Mouse (Mus musculus) frontal cortex, postnatal 14 days (tissue): ENCODE data around the gene Fopnl.
A peak's percentile ranks its signal among the peaks of the same experiment; 100 is the strongest.

Experiments used
- DNase-seq, 2 experiments: peaks; one replicate each; pipeline ENCODE4 v3.0.0; 2022; ENCODE audit warnings: low spot score in 2 of 2

Fopnl gene

DNA sequence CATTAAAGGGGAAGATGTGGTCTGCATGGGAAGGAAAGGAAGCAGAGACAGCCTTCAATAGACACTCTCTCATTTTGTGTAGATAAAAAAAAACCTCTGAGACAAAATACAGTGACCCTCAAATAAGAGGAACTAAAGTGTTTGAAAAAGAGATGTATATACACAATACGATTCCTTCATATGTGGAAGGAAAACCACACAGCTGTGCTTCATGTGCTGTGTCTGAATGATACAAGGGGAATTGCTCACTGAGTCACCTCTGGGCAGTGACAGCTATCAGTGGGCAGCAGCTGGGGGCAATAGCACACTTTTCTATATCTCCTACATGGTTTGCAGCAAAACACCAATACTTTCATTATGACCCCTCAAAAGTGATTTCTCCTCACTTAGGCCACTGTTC is 9.8 kb downstream of the Fopnl start:
- no peak for DNase-seq

DNA sequence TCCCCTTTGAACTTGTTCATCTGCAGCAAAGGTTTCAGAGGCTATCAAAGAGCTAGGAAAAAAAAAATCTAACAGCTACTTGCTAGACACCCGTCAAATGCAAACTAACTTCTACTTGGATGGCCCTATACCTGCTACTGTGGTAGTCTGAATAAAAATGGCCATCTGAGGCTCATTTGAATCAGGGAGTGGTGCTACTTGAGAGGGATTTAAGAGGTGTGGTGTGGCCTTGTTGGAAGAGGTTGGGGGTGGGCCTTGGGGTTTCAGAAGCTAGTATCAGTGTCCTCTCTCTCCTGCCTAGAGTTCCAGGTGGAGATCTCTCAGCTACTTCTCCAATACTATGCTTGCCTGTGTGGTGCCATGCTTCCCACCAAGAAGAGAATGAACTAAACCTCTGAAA is 10.8 kb downstream of the Fopnl start:
- no peak for DNase-seq

DNA sequence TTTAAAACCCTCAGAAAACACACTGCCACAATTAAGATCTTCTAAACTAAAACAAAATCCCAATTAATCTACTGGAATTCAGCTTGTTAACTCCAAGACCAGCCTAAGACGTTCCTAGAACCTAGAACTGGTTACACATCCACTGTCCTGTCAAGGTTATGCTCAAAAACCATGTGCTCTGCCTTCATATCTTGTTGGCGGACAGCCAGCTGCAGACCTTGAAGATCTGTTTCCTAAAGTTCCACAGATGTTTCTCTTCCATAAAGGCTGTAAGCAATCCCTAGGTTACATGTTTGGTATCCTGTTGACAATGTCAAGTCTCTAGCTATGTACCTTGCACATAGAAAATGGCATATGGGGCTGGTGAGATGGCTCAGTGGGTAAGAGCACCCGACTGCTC is 12.4 kb downstream of the Fopnl start:
- no peak for DNase-seq

DNA sequence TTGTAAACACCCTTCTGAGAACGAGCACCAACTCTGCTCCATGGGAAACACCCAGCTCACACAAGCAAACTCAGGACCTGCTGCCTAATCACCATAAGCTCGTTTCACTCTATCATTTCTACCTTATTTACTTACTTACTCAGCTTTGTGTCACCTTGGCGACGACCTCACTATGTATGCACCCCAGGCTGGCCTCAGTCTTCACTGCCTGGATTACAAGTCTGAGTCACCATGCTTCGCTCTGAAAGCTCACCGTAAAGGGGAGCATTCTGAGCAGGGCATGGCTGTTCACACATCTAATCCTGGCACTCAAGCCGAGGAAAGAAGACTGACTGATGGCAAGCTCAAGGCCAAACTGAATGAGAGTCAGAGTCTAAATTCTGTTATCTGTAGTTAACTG is 13.5 kb downstream of the Fopnl start:
- DNase-seq: no peak

DNA sequence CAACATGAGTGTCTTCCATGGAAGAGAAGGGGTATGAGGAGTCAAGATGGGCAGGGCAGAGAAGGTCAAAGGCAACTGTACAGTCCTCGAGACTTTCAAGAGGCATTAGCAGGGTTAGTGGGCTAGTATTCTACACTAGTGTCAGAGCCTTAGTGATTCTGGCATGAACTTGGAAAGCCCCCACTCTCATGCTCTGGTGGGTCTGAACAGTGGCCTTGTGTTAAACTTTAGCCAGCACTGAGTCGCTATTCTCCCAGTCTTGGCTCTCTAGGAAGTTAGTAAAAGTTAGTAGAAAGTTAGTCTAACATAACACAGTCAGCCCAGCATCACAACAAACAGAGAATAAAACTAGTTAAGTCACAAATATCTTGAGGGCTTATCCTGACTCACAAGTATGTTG is 14.1 kb downstream of the Fopnl start:
- no peak for DNase-seq

DNA sequence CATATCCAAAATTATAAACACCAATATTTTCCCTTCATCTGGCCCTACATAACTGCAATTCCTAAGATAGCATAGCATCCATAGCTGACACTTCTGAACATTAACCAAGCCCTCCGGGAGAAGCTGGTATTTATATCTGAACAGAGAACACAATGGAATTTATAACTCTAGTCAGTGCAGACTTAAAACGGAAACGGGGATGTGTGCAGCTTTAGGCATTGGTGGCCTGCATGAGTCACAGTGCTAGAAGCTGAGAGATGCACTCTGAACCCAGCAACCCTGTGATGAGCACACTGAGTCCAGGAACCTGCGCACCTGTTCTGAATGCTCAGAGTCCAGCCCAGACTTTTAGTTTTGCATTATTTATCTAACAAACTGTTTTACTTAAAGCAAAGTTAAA is 18.7 kb downstream of the Fopnl start:
- DNase-seq: no peak

DNA sequence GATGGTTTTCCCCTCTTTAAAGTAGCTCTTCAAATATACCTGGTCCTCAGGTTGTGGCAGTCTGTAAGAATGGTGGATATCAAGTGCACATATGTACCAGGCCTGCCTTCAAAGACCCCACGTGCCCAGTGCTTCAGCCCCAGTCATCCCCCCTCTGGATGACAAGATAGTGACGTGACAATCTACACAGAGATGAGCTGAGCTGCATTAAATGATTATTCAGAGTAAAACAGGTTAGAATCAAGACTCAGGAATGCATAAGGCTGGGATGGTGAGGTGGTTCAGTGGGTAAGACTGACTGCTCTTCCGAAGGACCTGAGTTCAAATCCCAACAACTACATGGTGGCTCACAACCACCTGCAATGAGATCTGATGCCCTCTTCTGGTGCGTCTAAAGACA is 19.5 kb downstream of the Fopnl start:
- DNase-seq: no peak

DNA sequence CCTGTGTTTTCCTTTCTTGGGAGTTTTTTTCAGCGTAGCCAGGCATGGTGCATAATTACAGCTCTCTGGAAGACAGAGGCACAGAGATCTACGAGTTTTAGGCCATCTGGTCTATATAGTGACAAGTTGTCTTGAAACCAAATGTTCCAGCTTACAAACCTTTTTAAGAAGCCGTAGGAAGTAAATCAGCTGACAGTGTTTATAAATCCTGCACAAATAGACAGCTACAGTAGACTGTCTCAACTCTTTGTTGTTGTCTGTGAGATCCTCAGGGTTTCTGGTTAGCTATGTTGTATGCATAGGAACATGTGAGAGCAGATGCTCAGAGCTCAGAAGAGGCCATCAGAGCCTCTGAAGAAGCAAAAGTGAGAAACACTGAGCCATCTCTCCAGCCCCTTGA is 20.1 kb downstream of the Fopnl start:
- no peak for DNase-seq

DNA sequence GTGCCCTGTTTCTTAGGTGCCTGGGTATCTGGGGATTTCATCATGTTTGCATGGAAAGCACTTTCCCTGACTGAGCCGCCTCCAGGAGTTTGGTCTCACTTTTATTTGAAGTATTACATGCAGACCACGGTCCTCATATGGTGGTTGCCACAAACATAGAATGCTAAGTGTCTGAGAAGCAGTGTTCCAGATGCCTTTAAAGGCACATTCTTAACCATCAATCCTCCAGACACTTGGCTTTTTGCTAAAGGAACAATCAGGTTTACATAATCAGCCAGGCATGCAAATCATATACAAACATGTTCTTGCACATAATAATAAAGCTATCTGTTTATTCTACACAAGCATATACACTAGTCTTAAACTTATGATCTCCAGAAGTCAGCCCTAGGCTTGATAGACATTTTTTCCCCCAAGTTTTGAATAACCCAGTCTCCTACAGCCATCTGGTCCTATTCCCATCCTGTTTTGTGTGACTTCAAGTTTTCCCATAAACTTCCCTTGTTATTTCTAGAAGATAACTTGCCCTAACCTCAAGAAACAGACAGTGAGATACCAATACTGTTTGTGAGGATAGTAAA is 20.6 kb downstream of the Fopnl start:
- DNase-seq: no peak

DNA sequence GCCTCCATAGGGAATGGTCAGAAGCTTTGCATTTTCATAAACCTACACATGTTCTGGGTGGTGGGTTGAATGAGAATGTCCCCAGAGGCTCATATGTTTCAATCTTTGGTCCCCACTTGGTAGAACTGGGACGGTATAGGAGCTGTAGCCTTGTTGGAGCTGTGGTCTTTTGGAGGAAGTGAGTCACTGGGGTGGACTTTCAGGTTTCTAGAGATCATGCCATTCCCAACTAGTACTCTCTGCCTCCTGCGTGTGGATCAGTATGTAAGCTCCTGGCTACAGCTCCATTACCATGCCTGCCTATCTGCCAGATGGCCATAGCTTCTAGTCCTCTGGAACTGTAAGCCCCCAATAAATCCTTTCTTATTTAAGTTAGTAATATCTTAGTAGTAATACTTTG is 21.9 kb downstream of the Fopnl start:
- DNase-seq: no peak

DNA sequence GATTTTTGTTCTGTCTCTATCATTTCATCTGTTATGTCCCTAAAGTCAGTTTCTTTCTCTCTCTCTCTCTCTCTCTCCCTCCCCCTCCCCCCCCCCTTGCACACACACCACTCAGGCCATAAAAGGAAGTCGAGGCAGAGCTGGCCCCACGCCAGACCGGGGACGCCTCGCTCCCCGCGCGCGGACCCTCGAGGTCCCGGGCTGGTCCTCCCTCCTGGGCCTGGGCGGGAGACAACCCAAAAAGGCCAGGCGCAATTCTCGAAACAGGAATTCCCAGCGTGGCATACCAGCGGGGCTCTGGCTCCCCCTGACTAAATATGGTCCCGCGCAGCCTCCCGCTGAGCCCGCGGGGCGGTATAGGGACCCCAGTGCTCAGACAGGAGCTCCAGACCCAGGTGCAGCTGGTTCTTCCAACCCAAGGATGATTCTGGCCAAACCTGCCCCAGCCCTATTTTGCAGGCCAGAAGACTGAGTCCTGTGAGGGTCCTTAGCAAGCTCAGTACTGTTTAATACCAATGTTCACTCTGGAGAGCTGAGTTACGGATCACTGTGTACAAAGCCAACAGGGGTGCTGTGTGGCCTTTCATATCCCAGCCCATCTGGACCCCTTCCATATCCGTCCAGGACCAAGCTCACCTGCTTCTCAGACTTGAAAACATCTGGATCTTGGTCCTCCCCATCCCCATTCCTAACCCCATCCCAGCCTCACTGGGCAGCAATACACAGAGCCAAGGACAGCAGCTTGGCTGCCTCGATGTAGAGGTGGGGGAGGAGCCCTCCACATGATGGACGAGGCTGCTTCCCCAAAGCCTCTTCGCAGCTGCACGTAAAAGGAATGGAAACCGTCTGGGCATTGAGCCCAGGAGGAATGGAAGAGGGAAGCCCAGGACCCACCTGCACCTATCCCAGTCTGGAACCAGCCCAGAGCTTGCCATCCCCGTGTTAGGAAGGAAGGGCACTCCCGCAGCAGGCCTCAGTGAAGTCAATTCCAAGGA is 24.7 kb downstream of the Fopnl start:
- no peak for DNase-seq

DNA sequence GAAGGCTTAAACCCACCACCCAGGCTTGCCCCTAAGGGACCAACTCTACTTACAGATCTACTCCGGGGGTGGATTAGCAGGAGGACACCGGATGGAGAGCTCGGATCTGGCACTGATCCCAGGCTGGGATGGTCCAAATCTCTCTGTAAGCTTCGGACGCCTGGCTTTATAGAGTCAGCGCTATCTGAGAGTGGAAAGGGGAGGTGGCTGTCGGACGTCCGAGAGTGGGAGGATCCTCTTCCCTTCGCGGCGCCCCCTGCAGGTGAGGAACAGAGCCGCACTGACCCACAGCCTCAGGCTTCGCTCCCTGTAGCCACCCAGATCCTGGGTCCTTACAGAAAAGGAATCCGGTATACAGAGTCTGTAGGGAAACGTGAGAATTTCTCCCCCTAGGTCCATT is 26.0 kb downstream of the Fopnl start, which contains the start of gene Myh11:
Gene Myh11 (minus strand): TSS at position 150 of the 400 bp plus-strand sequence.
- peak in 1 of 2 experiments; percentile 24 for DNase-seq

DNA sequence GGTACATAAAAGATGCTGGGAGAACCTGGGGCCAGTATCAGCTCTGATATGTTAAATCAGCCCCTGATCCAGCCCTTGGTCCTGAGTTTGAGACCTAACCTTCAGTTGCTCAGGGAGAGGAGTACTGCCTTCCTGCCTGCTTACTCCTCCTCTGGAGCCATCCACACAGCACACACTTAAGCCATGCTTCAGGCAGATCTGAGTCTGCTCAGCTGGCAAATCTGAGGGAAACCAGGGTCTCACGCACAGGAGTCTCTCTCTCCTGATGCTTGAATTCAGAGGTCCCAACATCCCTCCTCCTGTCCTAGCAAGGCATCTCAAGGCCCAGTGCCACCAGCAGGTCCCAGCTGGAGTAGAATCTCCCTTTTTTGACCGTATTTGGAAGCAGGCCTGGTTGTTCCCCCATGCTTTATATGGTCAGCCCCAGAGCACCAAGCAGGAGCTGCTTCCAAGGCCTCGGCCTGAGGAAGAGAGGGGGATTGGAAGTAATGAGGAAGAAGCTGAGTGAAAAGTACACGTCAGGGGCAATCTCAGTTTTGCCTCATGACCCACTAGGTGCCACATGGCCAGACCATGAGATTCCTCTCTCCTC is 44.7 kb downstream of the Fopnl start:
- DNase-seq: no peak

DNA sequence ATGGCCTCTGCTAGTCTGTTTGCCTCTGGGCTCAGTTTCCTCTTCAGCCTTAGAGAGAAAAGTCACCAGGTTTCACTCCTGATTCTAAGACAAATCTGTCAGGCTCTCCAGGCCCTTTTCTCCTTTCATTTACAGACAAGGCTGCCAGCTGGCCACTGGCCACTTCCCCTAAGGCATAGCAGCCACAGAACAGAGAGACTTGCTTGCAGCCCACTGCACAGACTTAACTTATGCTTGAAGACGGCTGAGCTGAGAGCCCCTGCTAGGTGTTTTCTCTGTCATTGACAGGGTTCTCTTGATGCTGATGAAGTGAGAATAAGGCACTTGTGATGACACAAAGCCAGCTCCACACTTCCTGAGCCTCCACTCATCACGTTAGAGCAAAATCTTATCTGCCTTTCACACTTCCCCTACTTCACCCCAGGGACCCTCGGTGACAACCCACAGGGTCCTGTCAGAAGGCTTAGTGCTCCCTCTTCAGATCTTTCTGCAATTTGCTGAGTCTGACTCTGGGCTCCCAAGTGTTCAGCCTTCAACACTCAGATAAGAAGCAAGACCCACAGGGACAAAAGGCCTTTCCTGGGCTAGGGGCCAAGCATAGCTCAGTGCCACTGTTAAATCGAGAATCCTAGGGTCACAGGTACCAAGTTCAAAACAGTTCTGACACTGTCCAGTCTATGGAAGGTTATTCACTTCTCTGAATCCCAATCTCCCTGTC is 51.8 kb downstream of the Fopnl start:
- no peak for DNase-seq

DNA sequence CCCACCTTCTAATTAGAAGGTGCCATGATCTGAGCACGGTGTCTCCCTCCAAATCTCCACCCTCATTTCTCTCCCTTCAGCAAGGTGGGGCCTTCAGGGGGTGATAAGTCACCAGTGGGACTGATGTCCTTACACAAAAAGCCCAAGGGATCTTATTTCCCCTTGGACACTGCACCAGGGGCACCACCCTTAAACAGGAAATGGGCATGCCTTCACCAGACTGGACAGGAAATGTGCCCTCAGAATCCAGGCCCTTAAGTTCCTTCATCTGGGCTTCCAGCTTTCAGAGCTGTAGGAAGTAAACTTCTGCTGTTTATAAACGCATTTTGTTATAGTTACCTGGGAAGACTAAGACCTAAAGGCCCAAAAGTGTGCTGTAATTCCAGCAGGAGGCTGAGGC is 52.7 kb downstream of the Fopnl start:
- no peak for DNase-seq

DNA sequence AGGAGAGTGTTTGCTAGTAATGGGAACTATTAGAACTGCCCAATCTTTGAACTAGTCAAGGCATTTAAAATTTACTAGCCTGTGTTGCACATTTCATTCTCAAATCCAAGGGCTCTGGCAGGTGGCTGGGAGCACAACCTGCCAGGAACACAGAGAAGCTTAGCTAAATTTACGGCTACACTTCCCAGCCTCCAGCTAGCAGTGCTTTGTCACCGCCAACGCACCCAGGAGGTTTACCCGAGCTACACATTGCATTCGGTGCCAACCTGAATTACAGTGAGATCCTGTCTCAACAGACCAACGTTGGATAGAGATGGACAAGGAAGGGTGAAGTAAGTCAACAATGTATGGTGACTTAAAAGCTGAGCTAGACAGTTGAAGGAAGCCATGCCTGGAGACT is 54.0 kb downstream of the Fopnl start:
- DNase-seq: no peak

DNA sequence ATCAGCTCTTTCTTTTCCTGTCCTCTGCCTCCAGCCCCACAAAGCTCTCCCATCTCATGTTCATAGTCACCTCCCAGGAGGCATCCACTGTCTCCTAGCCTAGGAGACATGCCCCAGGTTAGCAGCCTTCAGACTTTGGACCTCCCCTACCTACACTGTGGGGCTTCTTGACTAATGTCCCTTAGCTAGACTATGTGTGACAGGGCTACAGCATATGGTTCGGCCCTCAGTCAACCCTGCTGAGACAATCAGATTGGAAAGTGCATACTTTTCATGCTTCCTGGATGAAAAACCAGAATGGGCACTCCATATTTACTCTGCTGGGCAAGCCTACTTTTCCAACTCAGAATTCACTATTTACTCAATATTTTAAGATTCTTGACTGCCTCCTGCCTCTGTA is 54.8 kb downstream of the Fopnl start:
- DNase-seq: no peak

DNA sequence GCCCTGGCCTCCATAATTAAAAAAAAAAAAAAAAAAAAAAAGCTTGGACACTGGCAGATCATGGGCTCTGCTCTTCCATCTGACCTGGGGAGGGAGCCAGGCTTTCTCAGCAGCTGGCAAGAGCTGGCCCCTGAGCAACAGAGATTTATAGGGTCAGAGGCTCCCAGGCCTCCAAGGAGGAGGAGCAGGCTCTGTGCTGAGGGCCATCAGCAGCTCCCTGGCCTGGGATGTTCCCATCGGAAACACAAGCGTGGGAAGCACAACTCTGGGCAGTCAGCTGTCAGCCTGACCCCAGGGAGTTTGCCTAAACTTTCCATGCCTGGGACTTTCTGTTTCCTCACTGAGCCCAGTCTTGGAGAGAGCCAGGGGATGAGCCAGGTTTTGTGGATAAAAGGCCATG is 58.3 kb downstream of the Fopnl start:
- no peak for DNase-seq

DNA sequence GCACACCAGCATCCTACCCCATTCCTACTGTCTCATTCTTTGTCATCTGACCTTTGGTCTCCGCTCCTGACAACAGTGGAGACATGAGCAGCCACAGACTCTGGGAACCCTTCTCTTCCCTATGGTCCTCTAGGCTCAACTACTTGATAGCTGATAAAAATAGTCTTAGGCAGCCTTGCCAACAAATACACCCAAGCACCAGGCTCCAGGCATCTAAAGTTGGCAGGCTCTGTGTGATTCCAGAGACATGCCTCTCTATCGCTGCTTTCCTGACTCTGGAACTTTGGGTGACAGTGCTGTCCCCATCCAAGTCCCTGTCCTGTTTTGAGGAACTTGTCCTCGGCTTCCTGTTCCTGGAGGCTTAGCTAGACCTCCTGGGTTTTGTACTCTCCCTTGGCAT is 63.6 kb downstream of the Fopnl start:
- DNase-seq: no peak

DNA sequence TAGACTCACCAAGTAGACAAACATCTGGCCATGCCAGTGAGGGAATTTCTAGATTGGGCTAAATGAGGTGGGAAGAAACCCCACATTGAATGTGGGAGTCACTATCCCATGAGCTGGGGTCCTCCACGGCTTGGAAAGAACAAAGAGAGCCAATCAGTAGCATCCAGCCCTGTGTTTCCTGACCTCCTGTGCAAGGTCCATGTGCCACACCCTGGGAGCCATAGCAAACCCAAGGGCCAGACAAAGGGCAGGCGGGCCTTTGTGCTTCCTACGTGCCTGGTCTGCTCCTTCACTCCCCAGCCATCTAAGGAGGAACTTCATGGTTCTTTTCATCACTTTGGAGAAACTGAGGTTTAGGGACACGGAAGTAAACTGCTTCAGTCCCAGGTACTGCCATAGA is 64.3 kb downstream of the Fopnl start:
- no peak for DNase-seq

DNA sequence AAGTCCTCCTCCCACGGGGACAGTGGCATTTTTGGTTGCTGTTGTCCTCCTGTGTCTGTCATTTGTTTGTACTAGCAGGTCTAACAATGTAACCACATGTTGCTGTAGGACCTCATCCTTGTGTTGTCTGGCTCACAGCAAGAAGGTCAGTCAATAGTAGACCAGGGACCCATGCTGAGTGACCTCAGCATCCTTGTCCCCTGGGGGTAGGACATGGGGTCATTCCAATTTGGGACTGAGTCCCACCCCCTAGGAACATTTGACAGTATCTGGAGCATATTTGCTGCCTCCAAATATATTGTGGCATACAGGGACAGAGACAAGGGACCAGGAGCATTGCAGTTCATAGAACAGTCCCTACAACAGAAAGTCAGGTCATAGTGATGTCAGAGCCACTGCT is 67.3 kb downstream of the Fopnl start:
- no peak for DNase-seq
